Mouse (Mus musculus) yolk sac, embryonic 10.5 days (tissue): Measurements from ENCODE around the gene Sv2c.

ENCODE experiments used
- DNase-seq: peaks from one replicate; pipeline ENCODE4 v3.0.0-alpha.2; 2017; ENCODE audit warnings: low spot score

Gene Sv2c

DNA sequence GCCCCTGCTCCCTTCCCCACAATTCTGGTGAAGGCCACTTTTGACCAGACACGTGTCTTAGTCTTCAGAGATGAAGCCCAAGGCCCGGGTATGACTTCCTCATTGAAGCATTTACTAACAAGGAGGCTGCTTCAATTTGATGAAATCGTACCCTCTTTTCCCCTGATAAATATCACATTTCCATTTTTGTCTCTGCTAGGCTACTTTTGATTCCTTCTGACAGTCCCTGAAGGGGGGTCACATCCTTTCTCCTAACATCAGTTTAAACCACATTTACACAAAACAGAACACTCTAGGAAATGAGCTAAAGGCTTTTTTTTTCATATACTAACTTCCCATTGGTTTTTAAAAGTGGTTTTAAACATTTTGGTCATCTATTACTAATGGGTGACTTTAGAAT is 79.6 kb downstream of the Sv2c start:
- DNase-seq, result no peak

DNA sequence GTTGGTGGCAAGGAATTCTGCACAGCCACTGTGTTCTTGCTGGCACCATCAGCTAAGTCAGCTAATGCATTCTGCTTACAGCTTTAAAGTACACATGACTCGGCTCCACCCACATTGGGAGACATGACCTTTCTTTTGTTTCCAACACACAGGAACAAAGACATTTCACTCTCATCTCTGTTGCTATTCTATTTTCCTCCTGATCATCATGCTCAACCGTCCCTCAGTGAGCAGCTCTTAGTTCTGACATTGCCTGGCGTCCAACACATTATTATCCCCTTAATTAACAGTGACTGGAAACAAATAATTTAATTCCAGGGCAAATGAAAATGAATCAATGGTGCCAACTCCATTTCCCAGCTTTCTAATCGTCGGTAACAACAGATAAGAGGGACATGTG is 87.0 kb downstream of the Sv2c start:
- no peak for DNase-seq

DNA sequence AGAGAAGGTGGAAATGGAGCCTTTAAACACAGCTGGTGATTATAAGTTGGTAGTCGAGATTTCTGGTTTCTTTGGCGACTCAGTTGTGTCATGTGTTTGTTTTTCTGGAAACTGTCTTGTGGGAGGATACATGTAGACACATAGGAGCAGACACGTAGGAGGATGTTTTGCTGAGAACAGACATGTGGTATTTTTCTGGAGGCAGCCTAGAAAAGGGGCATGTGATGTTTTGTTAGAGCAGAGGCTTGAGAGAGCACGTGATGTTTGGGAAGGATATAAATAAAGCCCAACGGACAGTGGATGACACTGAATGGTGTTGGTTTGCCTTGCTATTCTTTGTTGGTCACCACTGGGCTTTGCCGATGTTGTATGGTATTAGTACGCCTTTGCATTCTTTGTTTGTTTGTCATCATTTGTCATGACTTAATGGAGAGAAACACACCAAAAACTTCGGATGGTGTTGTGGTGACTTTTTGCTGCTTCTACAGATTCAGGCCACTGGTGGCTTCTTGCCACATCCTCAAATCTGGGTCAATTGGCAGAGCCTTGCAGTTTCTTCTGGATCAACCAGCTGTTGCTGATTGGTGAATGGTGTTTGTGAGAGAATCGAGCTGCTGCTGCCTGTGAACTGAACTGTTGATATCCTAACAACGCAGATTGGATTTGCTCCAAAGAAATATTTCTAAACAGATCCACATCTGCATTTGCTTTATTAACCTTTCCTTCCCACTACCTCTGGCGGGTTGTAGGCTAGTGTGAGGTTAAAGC is 91.9 kb downstream of the Sv2c start:
- no peak for DNase-seq

DNA sequence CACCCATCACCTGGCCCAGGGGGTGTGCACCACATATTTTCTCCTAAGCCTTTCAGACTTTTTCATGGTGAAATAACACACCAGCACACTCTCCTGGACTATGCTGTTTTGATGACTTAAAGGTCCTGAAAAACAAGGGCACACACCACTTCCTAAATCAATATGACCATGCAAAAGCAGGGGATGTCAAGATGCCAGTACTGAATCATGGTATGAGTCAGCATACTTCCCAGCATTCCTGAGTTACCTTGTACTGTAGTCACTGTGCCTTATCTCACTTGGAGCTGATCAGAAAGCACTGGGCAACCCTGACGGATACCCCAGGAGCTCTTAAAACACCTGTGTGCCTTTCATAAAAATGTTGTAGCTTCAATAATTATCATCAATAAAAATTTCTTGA is 92.8 kb downstream of the Sv2c start:
- DNase-seq, result no peak

DNA sequence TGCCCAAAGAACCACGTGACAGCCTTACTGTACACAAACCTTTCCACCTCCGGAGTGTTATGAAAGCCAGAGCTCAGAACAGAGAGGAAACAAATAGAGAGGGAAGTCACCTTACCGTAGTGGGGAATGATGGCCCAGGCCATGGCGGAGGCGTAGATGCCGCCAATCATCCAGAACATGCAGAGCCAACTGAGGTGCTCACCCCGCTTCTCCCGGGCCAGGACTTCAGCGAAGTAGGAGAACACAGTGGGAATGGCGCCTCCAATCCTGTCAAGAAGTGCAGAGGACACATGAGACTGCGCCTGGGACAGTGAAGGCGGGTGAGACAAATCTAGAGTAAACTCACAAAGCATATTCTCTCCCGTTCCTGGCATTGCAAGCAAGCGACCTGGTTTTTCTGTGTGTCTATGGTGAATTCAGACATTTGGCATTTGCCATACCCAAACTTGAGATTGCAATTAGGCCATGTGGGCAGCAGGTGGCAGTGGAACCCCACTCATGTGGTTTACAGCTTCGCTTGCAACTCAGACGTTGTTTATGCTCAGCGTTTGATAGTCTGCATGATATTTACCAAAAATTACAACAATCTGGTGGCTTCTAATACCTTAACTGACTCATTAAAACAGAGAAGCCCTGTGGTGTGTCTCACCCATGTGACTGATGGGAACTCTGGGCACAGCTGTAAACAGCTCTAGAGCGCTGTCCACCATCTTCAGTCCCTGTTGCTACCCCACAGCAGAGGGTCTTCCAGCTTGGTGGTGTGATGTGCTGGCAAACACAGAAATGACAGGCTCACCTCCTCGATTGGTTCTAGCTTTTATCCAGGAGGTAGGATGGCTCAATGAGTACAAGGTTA is 101.8 kb downstream of the Sv2c start:
- DNase-seq, result peak; percentile 9

DNA sequence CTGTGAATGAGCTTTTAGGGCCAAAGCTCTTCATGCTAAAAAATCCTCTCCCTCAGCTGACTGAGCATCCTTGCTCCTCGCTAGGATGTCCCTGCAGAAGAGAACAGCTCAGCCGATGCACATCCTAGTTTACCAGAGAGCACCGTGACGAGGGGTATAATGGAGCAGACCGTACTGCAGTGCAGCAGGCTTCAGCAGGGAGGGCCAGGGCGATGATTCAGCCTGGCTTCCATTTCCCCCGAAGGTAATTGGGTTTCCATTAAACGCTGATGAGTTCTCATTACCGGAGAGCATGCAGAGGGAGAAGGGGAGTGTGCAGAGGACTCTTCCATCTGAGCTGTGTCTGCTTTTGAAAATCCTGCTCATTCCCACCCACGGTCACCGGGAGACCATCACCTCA is 108.5 kb downstream of the Sv2c start:
- DNase-seq, result no peak

DNA sequence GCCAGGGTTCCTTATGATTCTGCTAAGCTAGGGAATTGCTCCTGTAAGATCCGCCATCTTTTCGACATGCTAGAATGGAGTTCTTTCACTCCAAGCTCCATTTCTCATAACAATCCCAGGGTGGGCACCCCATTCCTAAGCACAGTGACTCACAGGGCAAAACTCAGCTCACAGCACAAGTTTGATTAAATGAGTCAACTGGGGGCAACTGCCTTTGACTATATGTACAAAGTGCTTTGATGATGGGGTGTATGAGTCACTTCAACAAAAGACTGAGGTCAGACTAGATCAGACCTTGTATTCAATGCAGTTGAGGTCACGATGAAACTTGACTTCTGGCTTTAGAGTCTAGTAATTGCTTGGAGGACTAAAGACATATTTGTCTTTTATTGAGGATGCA is 116.9 kb downstream of the Sv2c start:
- DNase-seq, result no peak

DNA sequence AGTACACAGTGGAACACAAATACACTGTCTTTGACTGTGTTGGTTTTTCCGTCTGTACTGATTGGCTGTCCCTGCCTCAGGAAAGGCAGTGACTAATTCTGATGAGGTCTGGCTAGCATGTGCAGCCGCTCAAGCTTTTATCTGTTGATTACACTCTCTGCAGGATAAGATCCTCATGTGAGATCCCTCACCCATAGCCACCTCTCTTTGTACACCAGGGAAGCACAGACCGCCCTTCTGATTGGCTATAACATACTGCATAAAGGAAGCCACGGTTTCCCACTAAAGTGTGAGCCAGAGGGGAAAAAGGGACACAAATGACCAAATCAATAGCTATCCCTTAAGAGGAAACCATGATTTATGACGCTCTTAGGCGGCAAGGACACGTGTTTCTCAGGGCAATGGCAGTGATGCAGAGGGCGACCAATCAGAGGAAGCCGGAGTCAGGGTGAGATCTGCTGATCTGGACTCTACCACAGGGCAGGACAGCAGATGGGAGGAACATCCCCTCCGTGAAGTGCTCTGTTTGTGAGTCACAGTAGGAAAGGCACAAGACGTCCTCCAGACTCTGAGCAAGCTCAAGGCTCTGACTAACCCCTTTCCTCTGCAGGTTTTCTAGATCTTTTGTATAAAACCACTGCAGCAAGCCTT is 121.4 kb downstream of the Sv2c start:
- peak; percentile 36 for DNase-seq

DNA sequence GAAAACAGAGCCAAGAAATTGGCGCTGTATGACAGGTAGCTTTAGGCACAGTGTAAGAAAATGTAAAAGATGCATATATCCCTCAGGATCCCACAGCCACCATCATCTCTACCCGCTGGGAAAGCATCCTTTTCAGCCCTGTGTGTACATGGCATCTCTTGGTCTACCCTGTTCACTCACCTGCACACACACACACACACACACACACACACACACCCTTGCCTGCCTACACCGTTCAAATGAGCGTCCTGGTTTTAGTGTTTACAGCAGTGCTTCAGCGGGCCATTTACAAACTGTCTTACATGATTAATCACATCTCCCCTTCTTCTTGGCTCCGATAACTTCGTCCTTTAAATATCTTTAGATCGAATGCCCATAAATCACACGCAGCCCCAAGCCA is 123.4 kb downstream of the Sv2c start:
- no peak for DNase-seq

DNA sequence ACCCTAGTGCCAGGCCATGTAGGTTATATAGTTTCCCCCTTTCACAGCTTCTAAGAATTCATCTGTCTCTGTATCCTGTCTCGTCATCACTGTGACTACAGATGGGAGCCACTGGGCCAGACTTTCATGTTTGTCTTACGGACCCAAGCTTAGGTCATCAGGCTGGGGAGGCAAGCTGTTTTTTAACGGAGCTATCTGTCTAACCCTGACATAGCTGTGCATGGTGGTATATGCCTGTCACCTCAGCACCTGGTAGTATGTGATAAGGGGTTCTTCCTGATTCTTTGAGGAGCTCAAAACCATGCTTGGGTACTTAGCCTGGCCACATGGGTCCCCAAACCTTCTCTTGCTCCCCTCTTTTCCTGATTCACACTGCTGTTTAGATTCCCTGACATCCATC is 124.2 kb downstream of the Sv2c start:
- DNase-seq, result no peak

DNA sequence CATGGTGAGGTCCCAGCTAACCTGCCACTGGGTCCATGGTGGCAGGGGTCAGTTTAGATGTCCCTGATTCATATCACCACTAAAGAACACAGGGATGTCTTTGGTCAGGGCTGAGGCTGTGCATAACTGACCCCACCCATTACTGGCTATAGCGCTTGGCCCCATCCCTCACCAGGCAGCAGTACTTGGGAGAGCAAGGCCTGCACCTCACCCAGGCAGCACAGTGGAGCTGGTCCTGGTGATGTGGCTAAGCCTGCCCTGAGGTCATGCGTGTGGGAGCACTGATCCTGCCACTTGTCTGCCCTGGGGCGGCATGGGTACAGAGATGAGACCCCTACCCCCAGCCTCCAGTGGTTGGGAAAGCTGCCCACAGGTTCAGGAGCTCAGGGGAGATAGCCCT is 128.8 kb downstream of the Sv2c start:
- DNase-seq, result no peak

DNA sequence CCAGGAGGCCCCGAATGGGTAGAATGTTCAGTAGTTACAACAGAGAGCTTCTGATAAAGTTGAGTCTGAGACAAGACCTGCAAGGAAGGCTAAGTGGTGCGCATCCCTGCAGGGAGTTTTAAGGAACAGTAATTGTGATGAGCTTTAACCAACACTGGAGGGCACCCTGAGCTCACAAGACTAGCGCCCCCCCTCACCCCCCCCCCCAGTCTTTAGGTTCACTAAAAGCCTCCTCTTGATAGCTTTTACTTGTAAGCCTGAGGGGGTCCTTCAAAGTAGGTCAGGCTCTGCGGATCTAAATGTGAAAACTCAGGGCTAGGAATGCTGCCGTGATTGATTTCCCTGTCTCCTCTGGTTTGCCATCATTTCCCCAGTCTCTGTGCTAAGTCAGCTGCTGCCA is 129.9 kb downstream of the Sv2c start:
- no peak for DNase-seq

DNA sequence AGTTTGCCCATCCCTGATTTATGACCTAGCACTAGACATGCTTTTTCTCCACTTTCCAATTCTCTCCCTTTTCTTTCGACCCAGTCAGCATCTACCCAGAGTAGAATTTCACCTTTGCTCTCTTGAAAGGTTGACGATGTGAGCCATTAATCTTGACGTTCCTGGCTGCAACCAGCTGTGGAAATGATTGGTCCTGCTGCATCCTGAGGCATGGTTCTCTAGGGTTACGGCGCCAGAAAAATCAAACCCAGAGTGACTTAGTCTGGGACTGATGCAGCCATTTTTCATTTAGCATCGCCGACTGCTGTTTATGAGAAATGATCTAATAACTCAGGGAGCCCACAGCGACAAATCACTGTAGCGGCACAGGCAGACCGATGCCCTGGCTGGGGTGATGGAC is 133.0 kb downstream of the Sv2c start:
- DNase-seq, result no peak

DNA sequence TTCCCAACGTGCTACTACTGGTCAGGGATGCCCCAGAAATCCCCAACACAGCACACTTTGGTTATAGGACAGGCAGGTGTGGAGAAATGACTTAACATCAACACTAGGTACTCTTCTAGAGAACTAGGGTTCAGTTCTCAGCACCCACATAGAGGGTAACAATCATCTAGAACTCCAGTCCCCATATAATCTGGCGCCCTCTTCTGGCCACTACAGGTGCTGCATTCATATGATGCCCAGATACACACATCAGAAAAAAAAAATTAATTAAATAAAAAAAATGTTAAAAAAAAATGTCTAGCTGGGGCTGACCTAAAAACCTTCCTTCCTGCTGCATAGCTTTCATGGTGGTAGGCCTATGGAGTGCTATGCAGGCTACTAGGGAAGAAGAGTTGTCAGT is 135.1 kb downstream of the Sv2c start:
- DNase-seq, result no peak

DNA sequence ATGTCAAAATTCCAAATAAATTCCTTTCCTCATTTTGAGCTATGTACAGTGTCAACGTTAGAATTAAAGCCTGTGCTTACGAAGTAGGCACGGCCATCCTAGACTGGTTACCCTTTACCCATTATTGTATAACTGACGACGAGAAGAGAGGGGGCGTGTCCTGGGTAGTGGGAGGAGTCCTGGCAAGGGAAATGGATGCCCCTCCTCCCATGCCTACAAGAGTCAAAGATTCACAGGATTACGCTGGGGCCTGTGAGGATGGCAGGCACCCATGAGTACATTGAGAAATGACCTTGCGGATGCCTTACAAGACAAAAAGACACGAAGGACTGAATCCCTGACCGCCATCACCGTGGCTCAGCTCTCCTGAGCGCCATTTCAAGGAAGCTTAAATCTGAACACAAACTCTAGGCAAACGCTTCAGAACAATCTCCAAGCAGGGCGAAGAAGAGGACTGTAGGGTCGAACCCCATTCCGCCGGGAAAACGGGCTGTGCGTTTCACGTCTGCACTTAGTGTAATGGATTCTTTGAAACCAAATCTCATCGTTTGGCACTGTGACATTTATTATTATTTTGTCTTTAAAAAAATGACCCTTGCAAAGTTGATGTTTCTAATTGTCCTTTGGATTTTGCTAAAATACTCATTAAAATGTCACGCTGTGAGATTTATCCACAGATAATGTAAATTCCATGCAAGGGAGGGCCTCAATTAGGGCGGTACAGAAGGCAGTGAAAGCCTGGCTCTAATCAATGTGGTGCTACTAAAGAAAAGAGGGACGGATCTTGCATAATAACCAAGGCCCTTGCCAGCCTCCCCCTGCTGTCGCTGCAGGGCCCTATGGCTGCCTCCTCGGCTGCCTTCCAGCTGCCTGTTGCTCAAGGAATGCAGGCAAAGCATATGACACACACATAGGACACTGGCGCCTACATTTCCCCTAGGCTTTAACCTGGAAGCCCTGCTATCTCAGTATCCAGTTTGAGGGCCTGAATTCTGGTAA is 137.4 kb downstream of the Sv2c start:
- no peak for DNase-seq

DNA sequence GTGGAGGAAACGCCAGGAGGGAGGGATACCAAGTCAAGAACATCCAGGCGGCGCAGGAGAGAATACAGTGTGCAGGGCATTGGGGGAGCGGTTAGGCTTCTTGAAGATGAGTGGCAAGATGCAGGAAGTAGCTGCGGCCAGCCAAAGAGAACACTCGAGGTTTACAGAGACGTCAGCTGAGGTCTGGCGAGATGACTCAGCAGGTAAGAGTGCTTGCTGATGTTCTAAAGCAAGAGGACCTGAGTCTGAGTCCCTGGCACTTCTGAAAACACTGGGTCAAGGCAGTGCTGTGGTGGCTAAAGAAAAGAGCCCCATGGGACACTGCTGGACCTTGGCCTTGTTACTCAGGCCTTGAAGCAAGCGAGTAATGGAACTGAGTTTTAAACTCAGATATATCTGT is 144.2 kb downstream of the Sv2c start:
- DNase-seq, result no peak

DNA sequence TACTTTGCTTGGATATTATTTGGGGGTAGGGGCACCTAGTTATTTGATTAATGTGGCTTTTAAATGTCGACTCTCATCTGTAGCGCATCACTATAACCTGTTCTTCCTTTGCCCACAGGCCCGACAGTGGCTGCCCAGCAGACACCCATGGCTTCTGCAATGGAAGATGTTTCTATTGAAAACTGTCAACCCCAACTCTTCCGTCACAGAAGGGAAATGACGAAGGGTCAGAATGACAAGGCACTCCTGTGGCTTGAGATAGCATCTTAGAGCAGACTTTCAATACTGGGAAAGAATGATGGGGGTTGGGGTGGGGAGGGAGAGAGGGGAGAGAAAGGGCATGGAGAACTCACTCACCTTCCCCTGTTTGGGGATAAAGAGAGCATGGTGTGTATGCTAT is 145.2 kb downstream of the Sv2c start:
- no peak for DNase-seq

DNA sequence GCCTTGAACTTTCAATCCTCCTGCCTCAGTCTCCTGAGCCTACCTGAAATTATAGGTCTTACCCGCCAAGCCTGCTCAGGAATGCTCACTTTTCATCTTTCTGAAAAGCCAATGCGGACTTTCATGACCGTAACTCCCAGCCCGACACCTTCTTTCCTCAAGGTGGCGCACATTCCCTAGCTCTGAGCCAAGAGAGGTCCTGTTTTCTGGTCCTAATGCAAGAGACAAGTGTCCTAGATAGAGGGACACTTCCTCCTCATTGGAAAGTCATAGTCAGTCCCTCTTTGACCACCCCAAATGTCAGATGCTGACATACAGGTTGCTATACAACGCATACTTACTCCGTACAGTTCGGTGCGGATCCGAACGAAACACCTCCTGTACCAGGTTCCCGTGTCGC is 146.0 kb downstream of the Sv2c start:
- no peak for DNase-seq

DNA sequence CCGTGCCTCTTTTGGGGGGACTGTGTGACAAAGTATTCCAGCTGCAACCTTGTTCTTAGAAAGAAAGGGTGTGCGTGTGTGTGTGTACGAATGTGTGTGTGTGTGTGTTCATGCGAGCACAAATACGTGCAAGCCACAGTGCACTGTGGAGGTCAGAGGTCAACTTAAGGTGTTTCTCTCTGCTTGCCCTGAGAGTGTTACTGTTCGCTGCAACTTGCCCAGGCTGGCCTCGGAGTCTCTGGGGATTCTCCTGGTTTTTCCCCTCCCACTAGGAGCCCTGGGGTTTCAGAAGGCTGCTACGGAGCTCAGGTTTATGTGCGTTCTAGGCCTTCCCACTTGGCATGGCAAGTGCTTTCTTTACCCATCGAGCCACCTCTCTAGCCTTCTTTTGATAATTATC is 157.2 kb downstream of the Sv2c start:
- DNase-seq, result no peak

DNA sequence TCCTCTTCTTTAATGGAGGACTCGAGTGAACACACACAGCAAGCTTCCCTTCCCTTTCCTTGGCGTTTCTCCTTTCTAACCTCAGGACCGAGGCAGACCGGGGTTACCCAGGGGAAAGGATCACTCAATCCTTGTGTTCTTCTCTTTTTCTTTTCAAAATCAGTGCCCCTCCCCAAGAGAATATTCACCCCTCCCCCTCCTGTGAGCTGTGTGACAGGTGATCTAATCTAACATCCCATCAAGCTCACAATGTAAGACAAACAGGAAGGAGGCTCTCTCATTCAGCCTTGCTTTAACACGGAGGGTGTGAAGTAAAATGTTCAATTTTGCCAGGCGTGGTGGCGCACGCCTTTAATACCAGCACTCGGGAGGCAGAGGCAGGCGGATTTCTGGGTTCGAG is 158.3 kb downstream of the Sv2c start:
- DNase-seq, result no peak

DNA sequence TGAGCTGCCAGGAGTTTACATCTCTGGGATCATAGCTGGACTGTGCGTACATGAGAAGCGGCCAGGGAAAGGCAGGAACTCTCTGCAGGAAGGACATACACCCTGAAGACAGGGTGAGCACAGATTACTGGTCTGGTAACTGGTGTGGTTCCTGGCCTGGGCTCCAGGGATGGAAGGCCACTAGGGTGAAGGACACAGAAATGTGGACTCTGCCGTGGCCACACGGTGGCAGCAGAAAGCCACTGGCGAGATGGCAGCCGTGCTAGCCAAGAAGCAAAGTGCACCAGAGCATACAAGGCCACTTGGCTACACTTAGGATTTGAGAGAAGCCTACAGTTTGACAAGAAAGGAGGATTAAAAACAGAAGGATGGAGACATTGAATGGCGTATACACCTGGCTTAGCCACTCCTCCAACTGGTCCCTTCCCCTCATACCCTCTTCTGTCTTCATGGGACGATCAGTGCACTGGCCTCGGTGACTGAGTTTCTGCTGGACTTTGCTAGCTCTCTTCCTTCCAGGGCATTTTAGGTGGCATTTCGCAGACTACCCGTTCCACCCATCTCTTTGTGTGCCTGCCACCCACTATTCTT is 158.9 kb downstream of the Sv2c start:
- peak; percentile 56 for DNase-seq
